Mouse (Mus musculus) stomach, embryonic 14.5 days (tissue): Measurements from ENCODE around the gene Gm4756. TPM values are rescaled to one million over a fixed set of nuclear protein-coding genes. Genes with fewer than 3 reads are reported as not detected.
A peak's percentile ranks its signal among the peaks of the same experiment; 100 is the strongest.

Experiments
- ATAC-seq: fragments of 200-750 bp; cut with Nextera tagmentation; 2 replicates; pipeline ENCODE4 v1.8.0; 2017; ENCODE audit warnings: low read depth, moderate TSS enrichment; ENCODE audit not compliant: insufficient number of reproducible peaks, insufficient read depth, low FRiP score
- H3K27ac ChIP-seq: fragments of 300-500 bp; sonication (generic); 2 replicates; pipeline ENCODE4 v1.5.1; 2014; ENCODE audit warnings: mild to moderate bottlenecking, low read length, moderate library complexity, mixed read lengths
- H3K27me3 ChIP-seq: fragments of 300-500 bp; sonication (generic); 2 replicates; pipeline ENCODE4 v1.6.1; 2014; ENCODE audit warnings: low read length, control low read depth, mixed read lengths; ENCODE audit not compliant: control insufficient read depth, insufficient read depth
- H3K36me3 ChIP-seq: fragments of 300-500 bp; sonication (generic); 2 replicates; pipeline ENCODE4 v1.6.1; 2014; ENCODE audit warnings: mild to moderate bottlenecking, control low read depth, low read length, moderate library complexity, mixed read lengths; ENCODE audit not compliant: control insufficient read depth, insufficient read depth
- H3K4me1 ChIP-seq: fragments of 300-500 bp; sonication (generic); 2 replicates; pipeline ENCODE4 v1.6.1; 2014; ENCODE audit warnings: low read length, control low read depth, mixed read lengths; ENCODE audit not compliant: control insufficient read depth, insufficient read depth
- H3K4me2 ChIP-seq: fragments of 300-500 bp; sonication (generic); replicated peaks from 2 replicates; pipeline ENCODE4 v1.6.1; 2014; ENCODE audit warnings: low read depth, low read length, control low read depth
- H3K4me3 ChIP-seq: fragments of 300-500 bp; sonication (generic); 2 replicates; pipeline ENCODE4 v1.5.1; 2014; ENCODE audit warnings: low read depth, low read length, control low read depth
- H3K9ac ChIP-seq: fragments of 300-500 bp; sonication (generic); replicated peaks from 2 replicates; pipeline ENCODE4 v1.6.1; 2014; ENCODE audit warnings: low read depth, mild to moderate bottlenecking, control low read depth, low read length, moderate library complexity, mixed read lengths
- H3K9me3 ChIP-seq: fragments of 300-500 bp; sonication (generic); 2 replicates; pipeline ENCODE4 v1.6.1; 2016; ENCODE audit warnings: low read depth, low read length, control low read depth; ENCODE audit not compliant: control insufficient read depth
- WGBS: fragments of 180-500 bp; shearing (Covaris S2); extraction: QIAGEN DNeasy Blood & Tissue Kit; methylation state at CpG from one replicate; pipeline ENCODE4 v1.1.7; 2014; 5-methylcytosine and 5-hydroxymethylcytosine counted together
- polyA plus RNA-seq: library from polyadenylated mRNA; unstranded; fragments of >200 nt; fragmentation: Nextera tagmentation; extraction: Ambion mirVana; gene quantifications from 2 replicates; pipeline ENCODE4 v1.2.1, GENCODE M21; 2014

Gm4756 gene
- polyA plus RNA-seq, 1 experiment from 2014 or later = not detected

- ATAC-seq = no peak
- Histone ChIP-seq H3K9ac (no peak overlapping the region), H3K4me2 (no peak overlapping the region), H3K4me3 (no peak overlapping the region), H3K36me3 (no peaks in the 10 kb centered on the region), H3K27me3 (no peaks in the 10 kb centered on the region), H3K4me1 (no peaks in the 10 kb centered on the region), H3K27ac (no peak overlapping the region), H3K9me3 (no peaks in the 10 kb centered on the region)
- WGBS = 87% methylated on average over 5 of the region's 5 CpGs
Measured at GRCm38 (mm10) chr12:72666015-72666414, 16.6 kb upstream of the Gm4756 start.

- no peaks in the 10 kb centered on the region for H3K9me3 ChIP-seq
- no peaks in the 10 kb centered on the region for H3K27me3 ChIP-seq
- WGBS = 1% methylated on average over 33 of the region's 33 CpGs
- peak within 1 kb of the TSS; percentile 55; the same call in 1 of the 2 replicates for H3K27ac ChIP-seq
- H3K4me1 ChIP-seq = no peaks in the 10 kb centered on the region
- ATAC-seq = peak; percentile 91
- H3K4me3 ChIP-seq = peak within 1 kb of the TSS; percentile 49
- no peaks in the 10 kb centered on the region for H3K36me3 ChIP-seq
- H3K9ac ChIP-seq = peak within 1 kb of the TSS; percentile 36; the same call in 1 of the 2 replicates
- H3K4me2 ChIP-seq = peak within 1 kb of the TSS; percentile 89
Measured at GRCm38 (mm10) chr12:72664735-72665337, 15.4 kb upstream of the Gm4756 start, which contains the start of gene Dhrs7. TSS of gene Dhrs7 (minus strand) at chr12:72664909.

GRCm38 (mm10) chr12:72664020-72664734 lies 14.7 kb upstream of the Gm4756 start:
- 3% methylated on average over 28 of the region's 28 CpGs for WGBS
- Histone ChIP-seq H3K27me3 (no peaks in the 10 kb centered on the region), H3K9ac (peak overlapping the region; percentile 36; the same call in 1 of the 2 replicates), H3K27ac (0 out of 2 replicates have a peak overlapping the region, but pooled peaks have one; percentile 55), H3K4me3 (peak overlapping the region; percentile 49), H3K36me3 (no peaks in the 10 kb centered on the region), H3K4me1 (no peaks in the 10 kb centered on the region), H3K4me2 (peak overlapping the region; percentile 89), H3K9me3 (no peaks in the 10 kb centered on the region)
- peak; percentile 39; the same call in 1 of the 2 replicates for ATAC-seq

GRCm38 (mm10) chr12:72655775-72656174 lies 6.3 kb upstream of the Gm4756 start:
- H3K27me3 ChIP-seq = no peaks in the 10 kb centered on the region
- ATAC-seq = no peak
- no peaks in the 10 kb centered on the region for H3K36me3 ChIP-seq
- H3K4me1 ChIP-seq = no peaks in the 10 kb centered on the region
- H3K9me3 ChIP-seq = no peaks in the 10 kb centered on the region
- no peak overlapping the region for H3K4me3 ChIP-seq
- no peak overlapping the region for H3K4me2 ChIP-seq
- H3K27ac ChIP-seq = no peak overlapping the region
- WGBS = 91% methylated on average over 16 of the region's 16 CpGs
- no peak overlapping the region for H3K9ac ChIP-seq

GRCm38 (mm10) chr12:72654698-72655097 lies 5.2 kb upstream of the Gm4756 start:
- Histone ChIP-seq H3K27ac (no peak overlapping the region), H3K9me3 (no peaks in the 10 kb centered on the region), H3K27me3 (no peaks in the 10 kb centered on the region), H3K4me3 (no peak overlapping the region), H3K9ac (no peak overlapping the region), H3K4me1 (no peaks in the 10 kb centered on the region), H3K4me2 (no peak overlapping the region), H3K36me3 (no peaks in the 10 kb centered on the region)
- ATAC-seq = no peak
- WGBS = 24% methylated on average over 4 of the region's 4 CpGs

GRCm38 (mm10) chr12:72648921-72649320 lies 540 bp downstream of the Gm4756 start:
- no peaks in the 10 kb centered on the region for H3K4me1 ChIP-seq
- H3K27ac ChIP-seq = no peak overlapping the region
- WGBS = 93% methylated on average over 14 of the region's 14 CpGs
- H3K9me3 ChIP-seq = no peaks in the 10 kb centered on the region
- ATAC-seq = no peak
- H3K4me3 ChIP-seq = no peak overlapping the region
- H3K9ac ChIP-seq = no peak overlapping the region
- no peaks in the 10 kb centered on the region for H3K27me3 ChIP-seq
- H3K36me3 ChIP-seq = no peaks in the 10 kb centered on the region
- no peak overlapping the region for H3K4me2 ChIP-seq

- H3K27ac ChIP-seq = no peak overlapping the region
- H3K9ac ChIP-seq = no peak overlapping the region
- 64% methylated on average over 3 of the region's 3 CpGs for WGBS
- H3K4me3 ChIP-seq = no peak overlapping the region
- H3K4me2 ChIP-seq = no peak overlapping the region
- H3K4me1 ChIP-seq = no peaks in the 10 kb centered on the region
- ATAC-seq = no peak
- peaks cover 5% of the 10 kb centered on the region; the same call in 1 of the 2 replicates for H3K9me3 ChIP-seq
- H3K27me3 ChIP-seq = no peaks in the 10 kb centered on the region
- H3K36me3 ChIP-seq = no peaks in the 10 kb centered on the region
Measured at GRCm38 (mm10) chr12:72638025-72638424, 11.4 kb downstream of the Gm4756 start.

- Histone ChIP-seq H3K27ac (no peak overlapping the region), H3K9ac (no peak overlapping the region), H3K27me3 (no peaks in the 10 kb centered on the region), H3K4me2 (no peak overlapping the region), H3K4me3 (no peak overlapping the region), H3K9me3 (no peaks in the 10 kb centered on the region), H3K4me1 (no peaks in the 10 kb centered on the region), H3K36me3 (no peaks in the 10 kb centered on the region)
- ATAC-seq = no peak
- 94% methylated on average over 7 of the region's 7 CpGs for WGBS
Measured at GRCm38 (mm10) chr12:72628751-72629150, 20.7 kb downstream of the Gm4756 start.
